Mouse (Mus musculus) forebrain, embryonic 15.5 days (tissue): ENCODE results near the gene H2al1n. TPM values are rescaled to one million over a fixed set of nuclear protein-coding genes. Genes with fewer than 3 reads are reported as not detected.
A peak's percentile ranks its signal among the peaks of the same experiment; 100 is the strongest.
"Not testable (repeated sequence)": the region's sequence is repeated elsewhere in the genome, so short reads cannot be mapped to it uniquely, and the experiment has no call there.

Experiments
- ATAC-seq: fragments of 200-750 bp; cut with Nextera tagmentation; replicated peaks from 2 replicates; pipeline ENCODE4 v1.8.0; 2017; ENCODE audit warnings: mild to moderate bottlenecking, moderate TSS enrichment, moderate library complexity
- H3K27ac ChIP-seq: fragments of 300-500 bp; sonication (generic); replicated peaks from 2 replicates; pipeline ENCODE4 v1.5.1; 2015; ENCODE audit warnings: mild to moderate bottlenecking, inconsistent platforms
- H3K27me3 ChIP-seq: fragments of 300-500 bp; sonication (generic); 2 replicates; pipeline ENCODE4 v1.6.1; 2015; ENCODE audit warnings: inconsistent platforms
- H3K36me3 ChIP-seq: fragments of 300-500 bp; sonication (generic); 2 replicates; pipeline ENCODE4 v1.6.1; 2015; ENCODE audit warnings: mild to moderate bottlenecking, inconsistent platforms
- H3K4me1 ChIP-seq: fragments of 300-500 bp; sonication (generic); 2 replicates; pipeline ENCODE4 v1.6.1; 2015; ENCODE audit warnings: inconsistent platforms
- H3K4me2 ChIP-seq: fragments of 300-500 bp; sonication (generic); replicated peaks from 2 replicates; pipeline ENCODE4 v1.6.1; 2015; ENCODE audit warnings: mild to moderate bottlenecking, inconsistent platforms
- H3K4me3 ChIP-seq: fragments of 300-500 bp; sonication (generic); 2 replicates; pipeline ENCODE4 v1.5.1; 2015; ENCODE audit warnings: mild to moderate bottlenecking, inconsistent platforms
- H3K9ac ChIP-seq: fragments of 300-500 bp; sonication (generic); replicated peaks from 2 replicates; pipeline ENCODE4 v1.6.1; 2015; ENCODE audit warnings: mild to moderate bottlenecking, inconsistent platforms
- H3K9me3 ChIP-seq: fragments of 300-500 bp; sonication (generic); 2 replicates; pipeline ENCODE4 v1.6.1; 2016; ENCODE audit warnings: inconsistent platforms
- WGBS: fragments of 180-500 bp; shearing (Covaris S2); methylation state at CpG from one replicate; pipeline ENCODE4 v1.1.7; 2015; ENCODE audit warnings: mixed read lengths; 5-methylcytosine and 5-hydroxymethylcytosine counted together
- polyA plus RNA-seq: library from polyadenylated mRNA; unstranded; fragments of >200 nt; fragmentation: Nextera tagmentation; extraction: Ambion mirVana; gene quantifications from 2 replicates; pipeline ENCODE4 v1.2.1, GENCODE M21; 2015

Gene H2al1n
- polyA plus RNA-seq, result not detected in 2 replicates

DNA sequence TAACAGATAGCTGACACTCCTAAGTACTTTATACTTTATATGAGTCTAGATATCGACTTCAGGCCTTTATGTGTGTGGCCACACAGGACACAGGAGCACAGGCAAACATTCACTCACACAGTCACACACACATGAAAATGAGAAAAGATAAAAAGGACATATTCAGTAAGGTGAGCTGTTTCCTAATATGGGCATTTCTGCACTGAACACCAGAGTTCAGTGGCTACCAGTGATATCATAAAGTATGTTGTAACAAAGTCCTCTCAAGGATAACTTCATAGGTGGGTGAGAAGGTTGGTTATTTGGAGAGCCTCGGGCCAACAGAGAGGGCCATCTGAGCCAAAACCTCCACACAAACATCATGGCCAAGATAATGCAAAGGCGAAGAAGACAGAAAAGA, at the start of gene H2al1n:
Gene H2al1n, plus strand, starts transcription at position 301 of the 400 bp plus-strand sequence.
- WGBS, result 88% methylated on average over 3 of the region's 3 CpGs
- not testable (repeated sequence) for ATAC-seq, H3K36me3 ChIP-seq

GRCm38 (mm10) chrX:14199284-14199683, 11.7 kb upstream of the H2al1n start:
- H3K36me3 ChIP-seq, result no peaks in the 10 kb centered on the region
- no peak overlapping the region for H3K4me3 ChIP-seq
- WGBS, result 60% methylated on average over 4 of the region's 4 CpGs
- no peaks in the 10 kb centered on the region for H3K4me1 ChIP-seq
- no peak overlapping the region for H3K9ac ChIP-seq
- ATAC-seq, result no peak
- H3K27me3 ChIP-seq, result no peaks in the 10 kb centered on the region
- H3K9me3 ChIP-seq, result no peaks in the 10 kb centered on the region
- H3K4me2 ChIP-seq, result no peak overlapping the region
- H3K27ac ChIP-seq, result no peak overlapping the region

More for the DNA sequence above, at the start of gene H2al1n:
- not testable (repeated sequence) for H3K4me2 ChIP-seq, H3K4me3 ChIP-seq, H3K4me1 ChIP-seq, H3K9me3 ChIP-seq, H3K9ac ChIP-seq, H3K27ac ChIP-seq, H3K27me3 ChIP-seq

DNA sequence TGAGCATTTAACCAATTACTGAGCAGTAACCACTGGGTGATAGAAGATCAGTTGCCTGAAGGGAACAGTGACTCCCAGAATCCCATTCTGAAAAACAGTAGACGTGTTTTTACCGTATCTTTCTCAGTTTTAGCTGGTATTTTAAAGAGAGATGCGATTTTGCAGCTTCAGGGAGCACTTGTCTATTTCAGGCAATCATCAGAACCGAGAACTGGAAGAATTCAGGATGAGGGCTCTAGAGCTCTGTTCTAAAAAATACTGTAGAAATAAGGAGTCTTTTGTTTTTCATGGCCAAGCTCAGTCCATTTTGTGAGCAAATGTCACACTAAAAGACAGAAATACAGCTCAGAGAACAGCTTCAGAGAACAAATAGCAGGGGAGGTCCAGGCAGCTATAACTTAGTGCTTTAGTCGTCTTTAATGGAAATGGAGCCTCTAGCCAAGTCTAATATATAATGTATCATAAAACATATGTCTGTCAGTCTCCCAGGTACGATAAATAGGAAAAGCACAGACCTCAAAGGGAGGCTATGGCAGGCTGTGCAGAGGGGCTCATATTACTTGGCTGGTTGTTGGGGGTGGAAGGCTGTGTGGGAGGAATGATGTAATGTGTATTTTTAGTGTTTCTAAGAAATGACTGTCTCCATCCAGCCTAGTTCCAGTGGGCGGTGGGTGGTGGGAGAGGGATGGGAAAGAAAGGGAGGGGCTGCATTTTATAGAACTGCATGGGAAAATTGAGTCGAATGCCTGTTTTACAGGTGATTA, 4.7 kb upstream of the H2al1n start:
- Histone ChIP-seq H3K27ac (no peak overlapping the region), H3K9ac (no peak overlapping the region), H3K4me2 (no peak overlapping the region), H3K36me3 (no peaks in the 10 kb centered on the region), H3K9me3 (no peaks in the 10 kb centered on the region), H3K27me3 (no peaks in the 10 kb centered on the region), H3K4me3 (no peak overlapping the region), H3K4me1 (no peaks in the 10 kb centered on the region)
- 67% methylated on average over 8 of the region's 8 CpGs for WGBS
- ATAC-seq, result no peak

DNA sequence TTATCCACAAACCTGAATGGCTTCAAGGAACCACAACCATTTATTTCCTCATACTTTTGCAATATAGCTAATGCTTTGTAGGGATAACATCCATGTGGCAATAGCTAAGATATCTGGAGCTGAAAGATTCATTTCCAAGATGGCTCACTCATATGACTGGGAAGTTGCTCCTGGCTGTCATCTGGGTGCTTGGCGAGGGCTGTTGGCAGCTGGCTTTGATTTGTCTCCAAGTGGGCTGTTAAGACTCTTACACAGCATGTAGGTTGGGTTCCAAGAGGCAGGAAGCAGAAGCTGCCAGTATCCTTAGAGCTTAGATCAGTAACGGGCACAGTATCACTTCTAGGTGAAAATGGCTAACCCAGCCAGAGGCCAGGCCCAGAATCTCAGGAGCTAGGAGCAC, 18.3 kb downstream of the H2al1n start:
- no peak overlapping the region for H3K27ac ChIP-seq
- H3K4me1 ChIP-seq, result no peaks in the 10 kb centered on the region
- no peaks in the 10 kb centered on the region for H3K36me3 ChIP-seq
- H3K4me2 ChIP-seq, result no peak overlapping the region
- no peaks in the 10 kb centered on the region for H3K9me3 ChIP-seq
- H3K4me3 ChIP-seq, result no peak overlapping the region
- H3K9ac ChIP-seq, result no peak overlapping the region
- no peak for ATAC-seq
- no peaks in the 10 kb centered on the region for H3K27me3 ChIP-seq
- 68% methylated on average over 2 of the region's 2 CpGs for WGBS

DNA sequence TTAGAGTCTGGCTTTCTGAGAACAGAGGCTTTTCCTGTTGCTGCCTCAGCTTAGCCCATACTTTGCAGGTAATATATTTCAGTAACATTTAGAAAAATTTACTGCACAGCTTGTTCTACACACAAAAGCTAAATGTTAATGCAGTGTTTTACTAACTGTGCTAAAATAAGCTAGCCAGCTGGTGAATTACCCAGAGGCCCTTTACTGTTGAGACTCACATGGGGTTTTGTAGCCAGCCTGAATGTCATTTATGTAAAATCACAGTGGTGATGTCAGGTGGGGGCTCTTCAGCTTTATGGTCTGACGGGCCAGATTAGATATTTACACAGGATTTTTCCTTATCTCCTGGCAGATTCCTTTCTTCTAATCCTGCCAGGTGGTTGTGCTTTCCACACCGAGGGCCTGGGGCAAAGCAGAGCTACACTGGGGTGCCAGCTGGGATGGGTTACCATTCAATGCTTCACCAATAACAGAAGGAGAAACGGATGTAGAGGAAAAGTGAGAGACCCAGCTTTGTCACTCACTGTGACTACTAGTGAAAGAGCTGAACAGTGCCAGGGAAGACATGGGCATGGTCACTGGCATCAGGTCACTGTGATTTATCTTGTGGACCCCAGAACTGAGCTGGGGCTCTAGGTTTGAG, 48.8 kb downstream of the H2al1n start:
- no peak overlapping the region for H3K4me2 ChIP-seq
- no peaks in the 10 kb centered on the region for H3K9me3 ChIP-seq
- WGBS, result 53% methylated on average over 3 of the region's 3 CpGs
- H3K27ac ChIP-seq, result no peak overlapping the region
- ATAC-seq, result peak; percentile 72
- H3K27me3 ChIP-seq, result no peaks in the 10 kb centered on the region
- no peaks in the 10 kb centered on the region for H3K4me1 ChIP-seq
- no peak overlapping the region for H3K9ac ChIP-seq
- no peaks in the 10 kb centered on the region for H3K36me3 ChIP-seq
- no peak overlapping the region for H3K4me3 ChIP-seq
